Mouse (Mus musculus) heart, adult 2 months (tissue): ENCODE measurements around the gene Psen1.

Source experiments
- CTCF ChIP-seq: fragments of 200-600 bp; IDR thresholded peaks from 2 replicates; pipeline ENCODE4 v1.8.1; 2022; ENCODE audit warnings: antibody characterized with exemption, mild to moderate bottlenecking, moderate library complexity
- POLR2A ChIP-seq: fragments of 200-500 bp; IDR thresholded peaks from 2 replicates; pipeline ENCODE4 v1.6.1; 2011; ENCODE audit warnings: mild to moderate bottlenecking, low read depth, low read length, control low read depth; ENCODE audit not compliant: insufficient read depth

GRCm38 (mm10) chr12:83763311-83764043, 75.5 kb downstream of the Psen1 start, which contains the start of gene Papln:
- TF ChIP-seq CTCF (no peak), POLR2A (no peak)
